Mouse (Mus musculus): ENCODE measurements around the gene Fam198b.

Fam198b gene

DNA sequence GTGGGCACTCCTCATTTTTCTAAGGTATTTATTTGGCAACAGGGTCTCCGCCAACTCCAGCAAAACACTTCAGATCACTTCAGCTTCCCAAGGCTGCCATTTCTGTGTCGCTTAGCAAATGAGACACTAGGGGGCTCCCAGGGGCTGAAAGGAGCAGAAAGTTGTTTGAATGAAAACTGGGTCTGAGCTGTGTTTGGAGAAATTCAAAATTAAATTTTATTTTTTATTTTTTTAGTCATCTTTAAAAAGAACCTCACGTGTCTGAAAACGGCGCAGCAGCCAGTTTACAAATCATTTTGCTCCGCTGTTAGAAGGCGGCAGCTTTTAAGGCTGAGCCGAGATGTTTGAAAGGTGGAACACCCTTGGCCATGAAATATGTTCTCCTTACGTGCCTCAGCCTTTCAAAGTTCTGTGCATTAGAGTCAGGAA, 442 bp downstream of the Fam198b start:
- DNase-seq (ENCODE audit: extremely low read depth, low read depth): peak; percentile 60

DNA sequence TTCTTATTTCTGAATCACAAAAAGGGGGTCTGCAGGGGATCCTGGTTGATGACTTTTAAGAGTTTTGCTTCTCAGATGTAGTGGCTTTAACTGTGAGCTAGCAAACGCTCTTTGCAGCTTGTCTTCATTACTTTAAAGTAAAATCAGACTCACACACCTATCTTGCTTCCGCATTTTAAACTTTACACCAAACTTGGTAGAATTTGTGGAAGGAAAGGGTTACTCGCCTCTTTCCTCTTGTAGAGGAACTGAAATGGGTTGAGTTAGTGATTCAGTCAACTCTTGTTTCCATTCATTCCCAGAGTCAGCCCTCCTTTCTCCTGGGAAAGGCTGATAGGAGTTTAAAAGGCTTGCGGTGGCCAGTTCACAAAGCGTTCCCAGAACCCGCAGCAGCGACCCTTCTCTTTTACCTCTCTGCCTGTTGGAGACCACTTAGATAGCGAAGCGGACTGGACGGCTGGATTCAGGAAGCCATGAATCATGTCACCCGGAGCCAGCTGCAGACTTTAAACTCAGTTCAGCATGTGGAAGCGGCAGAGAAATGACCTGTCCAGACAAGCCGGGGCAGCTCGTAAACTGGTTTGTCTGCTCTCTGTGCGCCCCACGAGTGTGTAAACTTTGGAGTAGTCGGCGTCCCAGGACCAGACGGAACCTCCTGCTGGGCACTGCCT, 1.5 kb downstream of the Fam198b start:
- peak; percentile 50 for DNase-seq (ENCODE audit: extremely low read depth, low read depth)

DNA sequence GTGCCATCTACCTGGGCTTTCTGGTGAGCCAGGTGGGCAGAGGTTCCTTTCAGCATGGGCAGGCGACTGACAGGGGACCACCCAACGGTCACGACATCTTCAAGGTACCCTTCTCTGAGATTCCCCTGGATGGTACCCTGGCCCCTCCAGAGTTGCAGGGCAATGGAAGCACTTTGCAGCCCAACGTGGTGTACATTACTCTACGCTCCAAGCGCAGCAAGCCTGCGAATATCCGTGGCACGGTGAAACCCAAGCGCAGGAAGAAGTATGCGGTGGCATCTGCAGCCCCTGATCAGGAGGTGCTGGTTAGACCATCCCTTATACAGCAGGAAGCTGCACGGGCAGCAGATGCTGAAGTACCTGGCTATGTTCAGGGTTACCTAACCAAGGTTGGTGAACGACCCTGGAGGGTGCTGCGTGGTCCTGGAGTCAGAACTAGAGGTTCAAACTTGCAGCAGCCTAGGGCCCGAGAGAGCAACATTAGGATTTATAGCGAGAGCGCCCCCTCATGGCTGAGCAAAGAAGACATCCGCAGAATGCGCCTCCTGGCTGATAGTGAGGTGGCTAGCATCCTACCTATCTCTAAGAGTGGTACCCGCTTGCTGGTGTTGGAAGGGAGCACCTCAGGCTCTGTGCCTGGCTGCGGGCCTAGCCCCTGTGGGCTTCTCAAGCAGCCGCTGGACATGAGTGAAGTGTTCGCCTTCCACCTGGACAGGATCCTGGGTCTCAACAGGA, 2.2 kb downstream of the Fam198b start:
- DNase-seq (ENCODE audit: extremely low read depth, low read depth): no peak

DNA sequence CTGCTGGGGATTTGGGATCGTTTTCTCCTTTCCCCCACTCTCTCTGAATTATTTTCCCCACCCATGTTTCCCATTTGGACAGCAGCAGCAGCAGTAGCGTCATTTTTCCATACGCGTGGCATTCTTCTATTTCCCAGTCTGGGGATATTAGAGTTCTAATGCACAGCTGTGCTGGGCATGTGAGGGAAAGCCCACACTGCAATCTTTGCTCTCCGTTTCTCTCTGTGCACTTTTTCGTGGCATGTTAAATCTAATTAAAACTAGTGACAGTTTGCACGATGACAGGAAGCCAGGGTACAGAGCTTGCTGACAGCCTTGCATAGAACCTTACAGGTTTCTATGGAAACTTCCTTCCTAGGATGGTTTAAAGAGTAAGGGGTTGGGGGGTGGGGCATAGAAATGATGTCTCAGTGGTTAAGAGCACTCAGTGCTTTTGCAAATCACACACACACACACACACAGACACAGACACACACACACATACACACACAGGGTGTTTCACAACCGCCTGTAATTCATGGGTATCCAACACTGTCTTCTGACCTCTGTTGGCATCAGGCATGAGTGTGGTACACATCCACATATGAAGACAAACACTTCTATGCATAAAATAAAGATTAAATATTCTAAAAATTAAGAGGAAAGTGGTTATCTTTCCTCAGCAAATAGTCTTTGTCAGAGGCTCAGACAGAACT, 3.0 kb downstream of the Fam198b start:
- DNase-seq (ENCODE audit: extremely low read depth, low read depth): no peak

DNA sequence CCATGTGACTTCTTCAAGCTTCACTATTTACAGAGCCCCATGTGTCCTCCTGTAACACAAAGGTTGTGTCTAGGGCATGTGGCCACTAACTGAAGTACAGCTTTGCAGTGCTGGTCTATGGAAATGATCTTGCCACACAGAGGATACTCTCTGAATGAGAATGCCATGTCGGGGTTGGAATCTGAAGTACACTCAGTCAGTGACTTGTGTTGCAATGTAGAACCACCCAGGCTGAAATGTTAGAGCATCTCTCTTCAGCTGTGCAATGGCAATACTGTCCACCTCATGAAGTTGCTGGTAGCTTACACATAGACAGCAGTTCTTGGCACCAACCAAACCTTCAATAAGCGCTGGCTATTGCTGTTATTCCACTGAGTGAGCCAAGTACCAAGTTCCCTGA, 3.6 kb downstream of the Fam198b start:
- no peak for DNase-seq (ENCODE audit: extremely low read depth, low read depth)

DNA sequence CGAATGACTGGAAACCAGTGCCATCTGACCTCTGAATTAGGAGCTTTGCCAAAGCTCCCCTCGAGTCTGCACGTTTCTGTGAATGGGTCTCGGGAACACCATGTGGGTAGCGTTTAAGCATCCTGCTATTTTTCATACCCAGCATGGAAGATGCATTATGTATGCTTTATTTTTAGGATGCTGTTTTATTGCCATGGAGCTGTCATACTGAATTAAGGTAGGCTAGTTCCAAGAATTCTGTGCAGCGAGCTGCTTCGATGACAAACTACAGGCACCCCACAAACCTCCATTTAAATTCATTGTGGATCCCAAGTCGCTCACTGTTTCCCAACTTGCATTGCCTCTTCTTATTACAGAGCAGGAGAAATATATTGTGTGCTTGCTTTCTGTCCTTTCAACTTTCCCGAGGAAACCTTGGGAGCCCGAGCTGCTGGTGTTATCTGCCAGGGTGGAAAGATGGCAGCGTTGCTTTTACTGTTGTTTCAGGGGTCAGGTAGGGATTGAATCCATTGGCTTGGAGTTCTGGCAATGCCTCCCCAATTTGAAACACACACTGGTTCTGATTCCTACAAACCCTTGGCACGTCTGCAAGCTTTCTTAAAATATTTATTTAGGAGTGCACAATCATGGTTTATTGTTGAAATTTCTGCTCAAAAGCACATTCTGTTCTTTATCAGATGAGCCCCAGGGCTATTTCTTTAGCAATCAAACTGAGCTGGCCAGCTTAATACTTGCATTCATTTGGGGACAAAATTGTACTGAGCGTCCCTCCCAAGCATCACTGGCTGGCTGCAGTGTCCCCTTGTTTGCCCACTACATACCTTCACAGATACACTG, 13.4 kb downstream of the Fam198b start:
- DNase-seq (ENCODE audit: extremely low read depth, low read depth): no peak

DNA sequence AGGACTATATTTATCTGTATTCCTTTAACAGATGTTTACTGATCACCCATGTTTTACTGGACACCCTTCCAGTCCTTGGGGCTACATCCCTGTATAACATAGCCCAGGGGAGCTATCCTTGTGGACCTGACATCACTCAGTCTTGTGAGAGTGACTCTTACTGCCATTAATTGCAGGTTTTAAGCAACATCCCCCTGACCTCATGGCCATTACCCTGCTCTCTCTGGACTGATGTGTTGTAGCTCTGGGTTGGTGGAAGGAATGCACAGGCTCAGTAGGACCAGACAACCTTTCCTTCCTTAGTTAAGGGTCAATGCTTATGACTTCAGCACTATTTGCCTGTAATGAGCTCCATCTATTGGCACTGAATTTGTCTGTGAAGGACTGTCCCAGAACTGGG, 14.2 kb downstream of the Fam198b start:
- DNase-seq (ENCODE audit: extremely low read depth, low read depth): no peak

DNA sequence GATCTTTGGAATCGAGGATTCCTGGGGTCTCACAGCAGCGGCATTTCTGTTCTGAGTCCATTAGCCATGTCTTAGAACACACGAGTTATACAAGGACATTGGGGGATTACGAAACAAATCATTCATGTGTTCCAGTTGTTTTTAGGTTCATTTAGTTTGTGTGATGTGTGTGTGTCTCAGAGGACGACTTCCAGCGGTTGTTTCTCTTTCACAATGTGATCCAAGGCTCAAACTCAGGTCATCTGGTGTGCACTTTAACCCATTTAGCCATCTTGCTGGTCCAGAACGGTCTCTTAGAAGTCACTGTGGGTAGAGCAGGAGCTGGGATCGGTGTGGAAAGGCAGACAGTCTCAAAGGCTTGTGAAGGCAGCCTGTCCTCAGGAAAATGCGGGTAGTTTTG, 15.6 kb downstream of the Fam198b start:
- no peak for DNase-seq (ENCODE audit: extremely low read depth, low read depth)

DNA sequence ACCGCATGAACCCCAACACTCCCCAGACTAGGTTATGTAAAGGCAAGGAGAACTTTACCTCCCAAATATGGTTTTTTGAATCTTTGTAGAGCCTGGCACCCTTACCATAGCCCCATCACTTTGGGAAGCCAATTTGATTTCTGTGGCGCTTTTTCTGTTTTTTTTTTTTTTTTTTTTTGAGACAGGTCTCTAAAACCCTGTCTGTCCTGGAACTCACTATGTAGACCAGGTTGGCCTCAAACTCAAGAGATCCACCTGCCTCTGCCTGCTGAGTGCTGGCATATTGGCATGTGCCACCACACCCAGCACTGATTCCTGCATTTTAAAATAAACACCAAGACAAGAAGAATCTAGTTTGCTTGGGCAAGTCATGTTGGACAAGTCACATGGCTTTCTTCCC, 16.2 kb downstream of the Fam198b start:
- DNase-seq (ENCODE audit: extremely low read depth, low read depth): no peak

DNA sequence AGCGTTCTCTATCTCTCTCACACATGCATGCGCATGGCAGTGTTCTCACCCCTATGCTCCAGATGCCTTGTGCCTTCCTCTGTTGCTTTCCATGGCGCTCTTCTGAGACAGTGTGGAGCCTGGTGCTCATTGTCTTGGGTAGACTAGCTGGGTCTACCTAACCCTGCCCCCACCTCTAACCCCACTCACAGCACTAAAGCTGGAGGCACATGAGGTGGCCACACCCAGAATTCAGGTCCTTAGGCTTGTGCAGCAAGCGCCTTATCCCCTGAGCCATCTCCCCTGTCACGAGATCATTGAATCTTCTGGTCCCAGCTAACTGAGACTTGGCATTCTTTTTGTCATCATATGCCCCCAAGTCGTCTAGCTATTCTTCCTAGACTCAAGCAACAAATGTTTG, 17.0 kb downstream of the Fam198b start:
- no peak for DNase-seq (ENCODE audit: extremely low read depth, low read depth)

DNA sequence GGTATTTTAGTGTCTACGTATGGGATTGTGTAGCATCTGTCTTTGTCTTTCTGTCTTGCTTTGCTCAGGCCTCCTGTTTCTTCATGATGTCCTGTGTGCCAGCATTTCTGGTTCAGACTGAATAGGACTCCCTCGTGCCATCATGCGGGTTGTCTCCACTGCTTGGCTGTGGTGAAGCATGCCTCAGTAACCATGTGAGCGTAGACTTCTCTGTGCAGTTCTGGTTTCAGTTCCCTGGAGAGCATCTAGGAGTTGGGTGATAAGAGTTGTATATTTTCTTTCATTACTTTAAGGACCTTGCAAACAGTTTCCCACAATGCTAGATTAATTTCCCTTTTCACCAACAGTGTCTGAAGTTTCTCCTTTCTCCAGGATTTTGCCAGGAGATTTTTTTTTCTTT, 17.4 kb downstream of the Fam198b start:
- no peak for DNase-seq (ENCODE audit: extremely low read depth, low read depth)

DNA sequence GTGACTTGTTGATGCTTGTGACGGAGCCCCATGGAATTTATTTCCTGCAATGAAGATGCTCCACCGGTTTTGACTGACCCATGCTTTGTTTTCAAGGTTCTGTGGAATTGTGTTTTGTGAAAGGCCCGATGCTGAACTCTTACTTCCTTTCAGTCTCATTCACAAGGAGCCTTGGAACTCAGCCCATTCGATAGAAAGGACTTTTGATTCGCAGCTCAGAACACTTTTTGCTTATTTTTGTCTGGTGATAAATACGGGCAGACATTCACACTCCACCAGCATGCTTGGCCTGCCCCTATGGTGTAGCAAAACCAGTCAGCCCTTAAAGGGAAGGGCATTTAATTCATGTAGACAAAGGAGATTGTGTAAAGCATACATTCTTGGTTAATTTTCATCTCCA, 19.5 kb downstream of the Fam198b start:
- DNase-seq (ENCODE audit: extremely low read depth, low read depth): no peak

DNA sequence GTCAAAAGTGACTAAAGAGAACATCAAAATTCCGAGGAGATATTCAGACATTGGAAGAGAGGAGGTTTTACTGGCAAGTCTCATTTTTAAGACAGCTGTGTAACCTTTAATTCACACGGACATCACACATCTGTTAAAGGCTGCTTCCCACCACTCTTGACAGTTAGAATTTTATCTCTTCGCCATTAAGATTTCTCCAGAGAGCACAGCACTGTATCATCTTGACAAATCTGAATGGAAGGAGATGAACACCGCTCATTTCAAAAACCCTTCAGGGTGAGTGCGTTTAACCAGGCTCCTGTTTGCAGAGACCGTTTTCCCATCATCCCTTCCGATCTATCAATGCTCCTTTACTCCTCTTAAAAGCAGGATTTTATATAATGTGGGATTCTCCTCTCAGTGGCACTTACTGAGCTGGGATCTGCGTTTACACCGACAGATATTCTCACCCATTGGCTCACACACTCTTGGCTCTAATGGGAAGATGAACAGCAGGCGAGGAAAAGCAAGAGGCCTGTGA, 20.0 kb downstream of the Fam198b start:
- DNase-seq (ENCODE audit: extremely low read depth, low read depth): no peak

DNA sequence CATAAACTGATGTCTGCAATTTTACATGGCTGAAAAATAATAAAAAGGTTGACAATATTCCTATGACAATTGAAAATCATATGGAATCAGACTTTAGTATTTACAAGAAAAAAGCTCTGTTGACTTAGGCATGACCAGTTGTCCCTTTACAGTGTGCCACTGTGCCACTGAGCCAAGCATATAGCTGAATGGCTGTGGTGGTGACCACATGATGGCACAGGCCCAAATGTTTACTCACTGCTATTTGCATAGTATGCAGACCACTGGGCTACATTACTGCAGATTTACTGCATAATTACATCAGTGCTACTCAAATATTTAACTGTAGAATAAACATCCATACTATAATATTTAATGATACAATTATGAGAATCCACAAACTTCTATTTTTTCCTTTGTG, 21.1 kb downstream of the Fam198b start:
- DNase-seq (ENCODE audit: extremely low read depth, low read depth): no peak

DNA sequence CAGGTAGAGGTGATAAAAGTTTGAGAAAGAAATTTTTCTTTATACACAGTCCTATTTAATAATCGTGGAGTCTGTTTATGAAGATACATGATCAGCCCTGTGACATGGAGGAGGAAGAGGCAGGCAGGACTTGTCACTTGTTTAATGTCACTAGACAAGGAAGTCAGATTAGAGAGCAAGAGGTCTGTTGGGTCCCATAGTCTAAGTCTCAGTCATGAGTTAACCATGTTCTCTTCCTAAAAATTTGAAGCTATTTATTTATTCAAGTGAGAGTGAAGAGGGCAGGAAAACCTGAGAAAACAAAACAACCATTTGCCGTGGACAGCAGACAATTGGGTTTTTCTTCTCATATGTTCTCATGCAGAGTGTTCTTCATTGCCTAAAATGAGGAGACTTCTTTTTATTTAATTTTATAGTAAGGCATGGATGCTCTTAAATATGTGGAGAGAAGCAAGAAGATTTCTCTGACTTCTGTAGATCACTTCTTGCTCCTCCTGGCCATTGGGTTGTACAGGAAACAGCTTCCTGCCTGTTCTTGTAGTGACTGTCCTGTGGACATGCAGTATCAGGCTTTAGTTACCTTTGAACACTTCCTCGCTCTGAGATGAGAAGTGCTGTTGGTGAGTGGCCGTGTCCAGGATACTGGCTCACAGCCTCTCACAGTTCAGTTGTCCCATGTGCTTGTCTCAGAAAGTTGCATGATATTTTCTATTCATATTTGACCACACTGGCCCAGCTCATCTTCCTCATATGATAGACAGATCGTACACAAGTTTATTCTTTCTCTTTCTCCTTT, 22.1 kb downstream of the Fam198b start:
- DNase-seq (ENCODE audit: extremely low read depth, low read depth): peak; percentile 31

DNA sequence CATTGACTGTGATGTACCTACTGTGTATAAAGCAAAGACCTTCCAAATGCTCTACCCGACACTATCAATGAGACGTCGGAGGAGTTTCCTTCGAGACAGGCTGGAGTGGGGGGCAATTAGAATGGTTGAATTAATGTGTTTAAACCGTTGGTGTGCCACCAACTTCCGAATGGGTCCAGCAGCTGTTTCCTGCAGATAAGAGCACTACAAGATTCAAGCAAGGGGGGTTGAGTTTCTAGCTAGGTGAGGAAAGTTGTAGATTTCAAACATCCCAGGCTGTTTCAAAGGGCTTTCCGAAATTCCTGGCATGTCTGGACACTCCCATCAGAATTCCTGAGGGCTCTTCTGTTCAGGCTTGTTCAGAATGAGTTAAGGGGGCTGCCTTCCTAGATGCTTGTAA, 22.9 kb downstream of the Fam198b start:
- peak; percentile 86 for DNase-seq (ENCODE audit: extremely low read depth, low read depth)

DNA sequence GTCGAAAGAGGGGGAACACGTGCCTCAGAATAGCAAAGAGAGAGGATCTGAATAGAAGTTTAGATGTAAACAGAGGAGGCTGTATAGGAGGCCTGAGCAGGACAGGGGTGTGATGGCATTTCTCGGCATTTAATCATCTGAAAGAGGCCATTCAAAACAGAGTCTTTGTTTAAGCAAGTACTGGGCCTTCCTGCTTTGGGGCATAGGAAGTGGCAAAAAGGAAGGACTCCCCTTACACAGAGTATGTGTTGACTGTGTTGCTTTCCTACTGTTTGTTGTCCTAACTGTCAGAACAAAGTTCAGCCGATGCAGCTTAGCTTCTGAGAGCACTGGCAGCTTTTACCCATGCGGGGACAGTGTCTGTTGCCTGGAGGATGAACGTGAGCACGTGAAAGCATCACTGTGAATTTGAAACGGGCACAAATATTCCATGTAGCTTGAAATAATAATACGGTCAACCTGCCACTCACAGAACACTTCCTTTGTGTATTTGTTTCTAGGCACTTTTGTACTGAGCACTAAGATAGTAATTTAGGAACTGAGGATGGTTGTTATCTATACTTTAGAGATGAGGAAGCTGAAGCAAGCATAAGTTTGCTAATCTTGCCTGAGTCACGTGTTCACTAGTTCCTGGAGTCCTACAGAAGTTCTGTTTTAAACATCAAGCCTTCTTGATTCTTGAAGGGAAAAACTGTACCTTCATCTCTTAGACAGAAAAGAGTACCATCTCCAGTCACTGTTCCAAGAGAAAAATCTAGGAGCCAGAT, 26.2 kb downstream of the Fam198b start:
- DNase-seq (ENCODE audit: extremely low read depth, low read depth): peak; percentile 64

DNA sequence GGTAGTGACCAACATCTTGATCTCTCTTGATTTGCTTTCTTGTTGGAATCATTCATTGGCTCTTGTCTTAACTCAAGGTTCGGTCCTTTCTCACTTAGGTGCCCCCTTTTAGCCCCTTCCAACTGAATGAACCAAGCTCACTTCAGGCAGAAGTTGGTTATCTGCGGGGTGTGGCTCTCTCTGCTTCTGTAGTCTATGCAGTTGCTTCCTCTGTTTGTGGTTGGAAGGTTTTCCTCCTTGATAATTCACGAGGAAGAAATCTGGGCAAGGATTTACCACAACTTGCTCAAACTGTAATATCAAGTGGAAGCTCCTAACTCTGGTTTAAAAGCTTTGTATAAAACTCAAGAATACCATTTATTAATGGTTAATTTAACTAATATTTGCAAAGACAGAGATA, 26.8 kb downstream of the Fam198b start:
- DNase-seq (ENCODE audit: extremely low read depth, low read depth): peak; percentile 65

DNA sequence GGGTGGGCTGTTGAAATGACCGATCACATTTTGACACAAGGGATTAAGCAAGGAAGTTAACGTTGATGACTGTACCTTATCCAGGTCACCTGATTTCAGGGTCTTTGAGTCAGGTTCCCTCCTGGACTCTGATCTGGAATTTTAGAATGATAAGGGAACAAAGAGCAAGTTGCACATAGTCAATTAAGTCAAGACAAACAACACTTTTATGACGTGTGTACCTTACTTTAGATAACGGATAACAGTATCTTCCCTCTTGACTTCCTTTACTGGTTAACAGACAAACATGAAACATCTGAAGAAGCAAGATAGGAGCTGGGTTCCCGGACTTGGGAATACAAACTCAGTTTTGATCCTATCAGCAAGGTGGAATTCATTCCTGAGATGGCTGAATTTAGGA, 29.7 kb downstream of the Fam198b start:
- no peak for DNase-seq (ENCODE audit: extremely low read depth, low read depth)

DNA sequence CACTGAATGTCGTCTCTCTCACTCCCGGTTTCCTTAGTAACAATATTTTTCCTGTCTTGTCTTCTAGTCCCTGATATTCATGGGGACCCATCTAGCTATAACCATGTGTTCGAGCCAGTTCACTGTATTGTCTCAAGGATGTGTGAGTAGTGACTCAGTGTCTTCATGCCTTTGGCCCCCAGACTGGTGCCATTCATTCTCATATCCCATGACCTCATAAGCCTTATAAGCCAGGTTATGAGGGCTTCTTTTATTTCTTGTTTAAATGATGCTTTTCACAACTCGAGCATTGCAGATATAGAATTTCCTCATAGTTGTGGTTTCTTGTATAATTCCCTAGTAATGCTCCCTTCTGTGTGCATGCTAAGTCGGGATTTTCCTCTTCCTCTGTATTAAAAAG, 31.9 kb downstream of the Fam198b start:
- DNase-seq (ENCODE audit: extremely low read depth, low read depth): no peak
